Mouse (Mus musculus) monocyte, adult 2 months (primary cell): ENCODE data around the gene Kif2c.
"Not testable (repeated sequence)": the region's sequence is repeated elsewhere in the genome, so short reads cannot be mapped to it uniquely, and the experiment has no call there.

Source experiments
- DNase-seq, 2 experiments: peaks; one replicate each; pipeline ENCODE4 v3.0.0; 2022; ENCODE audit warnings: low spot score in 2 of 2, low read depth in 1 of 2

The Kif2c gene

GRCm38 (mm10) chr4:117189382-117189855 is 7.0 kb upstream of the Kif2c start:
- peak; percentile 52 to 70 for DNase-seq

GRCm38 (mm10) chr4:117188969-117189368 is 6.5 kb upstream of the Kif2c start:
- no peak for DNase-seq

GRCm38 (mm10) chr4:117182759-117183096 is 289 bp upstream of the Kif2c start:
- not testable (repeated sequence) for DNase-seq

GRCm38 (mm10) chr4:117169936-117170335 is 12.5 kb downstream of the Kif2c start:
- no peak for DNase-seq

- no peak for DNase-seq
These were observed 21.3 kb downstream of the Kif2c start for GRCm38 (mm10) chr4:117161183-117161582.

GRCm38 (mm10) chr4:117159666-117160065 is 22.8 kb downstream of the Kif2c start:
- no peak for DNase-seq

GRCm38 (mm10) chr4:117156372-117156771 is 26.1 kb downstream of the Kif2c start:
- no peak for DNase-seq

- peak; percentile 48 to 74 for DNase-seq
These were observed 26.6 kb downstream of the Kif2c start, which contains the start of gene Rps8 for GRCm38 (mm10) chr4:117155792-117156355. Gene Rps8 (minus strand): TSS chr4:117156243.

GRCm38 (mm10) chr4:117155020-117155791 is 27.2 kb downstream of the Kif2c start:
- peak in 1 of 2 experiments; percentile 15 for DNase-seq

GRCm38 (mm10) chr4:117152714-117153113 is 29.7 kb downstream of the Kif2c start:
- DNase-seq: no peak

GRCm38 (mm10) chr4:117151416-117151815 is 31.0 kb downstream of the Kif2c start:
- DNase-seq: no peak

GRCm38 (mm10) chr4:117150212-117150733 is 32.2 kb downstream of the Kif2c start:
- DNase-seq: no peak

GRCm38 (mm10) chr4:117149291-117150211 is 32.9 kb downstream of the Kif2c start:
- no peak for DNase-seq

GRCm38 (mm10) chr4:117148815-117149214 is 33.6 kb downstream of the Kif2c start:
- no peak for DNase-seq

- no peak for DNase-seq
These were observed 34.3 kb downstream of the Kif2c start for GRCm38 (mm10) chr4:117148047-117148713.

- peak; percentile 70 to 84 for DNase-seq
These were observed 36.3 kb downstream of the Kif2c start for GRCm38 (mm10) chr4:117146176-117146575.

- DNase-seq: no peak
These were observed 37.2 kb downstream of the Kif2c start for GRCm38 (mm10) chr4:117145248-117145647.

- DNase-seq: no peak
These were observed 39.4 kb downstream of the Kif2c start for GRCm38 (mm10) chr4:117143023-117143422.

GRCm38 (mm10) chr4:117140613-117141012 is 41.8 kb downstream of the Kif2c start:
- no peak for DNase-seq

- DNase-seq: peak in 1 of 2 experiments; percentile 29
These were observed 43.2 kb downstream of the Kif2c start for GRCm38 (mm10) chr4:117139217-117139612.
